Mouse (Mus musculus) midbrain, embryonic 16.5 days (tissue): ENCODE measurements around the gene Atp10b. TPM values are rescaled to one million over a fixed set of nuclear protein-coding genes. Genes with fewer than 3 reads are reported as not detected.

Experiments used
- ATAC-seq: fragments of 200-750 bp; cut with Nextera tagmentation; 2 replicates; pipeline ENCODE4 v1.8.0; 2017; ENCODE audit warnings: moderate TSS enrichment
- H3K27ac ChIP-seq: fragments of 300-500 bp; sonication (generic); 2 replicates; pipeline ENCODE4 v1.5.1; 2014; ENCODE audit warnings: mild to moderate bottlenecking, low read length, mixed read lengths
- H3K27me3 ChIP-seq: fragments of 300-500 bp; sonication (generic); 2 replicates; pipeline ENCODE4 v1.6.1; 2014; ENCODE audit warnings: low read depth, low read length, mixed read lengths; ENCODE audit not compliant: control insufficient read depth, insufficient read depth
- H3K36me3 ChIP-seq: fragments of 300-500 bp; sonication (generic); 2 replicates; pipeline ENCODE4 v1.6.1; 2014; ENCODE audit warnings: mild to moderate bottlenecking, low read length, moderate library complexity, mixed read lengths; ENCODE audit not compliant: control insufficient read depth, insufficient read depth
- H3K4me1 ChIP-seq: fragments of 300-500 bp; sonication (generic); 2 replicates; pipeline ENCODE4 v1.6.1; 2014; ENCODE audit warnings: mild to moderate bottlenecking, low read length, mixed read lengths; ENCODE audit not compliant: control insufficient read depth, insufficient read depth
- H3K4me2 ChIP-seq: fragments of 300-500 bp; sonication (generic); 2 replicates; pipeline ENCODE4 v1.6.1; 2014; ENCODE audit warnings: mild to moderate bottlenecking, low read length, mixed read lengths
- H3K4me3 ChIP-seq: fragments of 300-500 bp; sonication (generic); 2 replicates; pipeline ENCODE4 v1.5.1; 2014; ENCODE audit warnings: low read depth, mild to moderate bottlenecking, low read length, moderate library complexity, mixed read lengths
- H3K9ac ChIP-seq: fragments of 300-500 bp; sonication (generic); 2 replicates; pipeline ENCODE4 v1.6.1; 2014; ENCODE audit warnings: low read depth, low read length, mixed read lengths
- H3K9me3 ChIP-seq: fragments of 300-500 bp; sonication (generic); replicated peaks from 2 replicates; pipeline ENCODE4 v1.6.1; 2014; ENCODE audit warnings: mild to moderate bottlenecking, low read length, mixed read lengths; ENCODE audit not compliant: control insufficient read depth, poor library complexity, severe bottlenecking
- WGBS: fragments of 180-500 bp; shearing (Covaris S2); extraction: QIAGEN DNeasy Blood & Tissue Kit; methylation state at CpG from one replicate; pipeline ENCODE4 v1.1.7; 2014; 5-methylcytosine and 5-hydroxymethylcytosine counted together
- polyA plus RNA-seq: library from polyadenylated mRNA; unstranded; fragments of >200 nt; fragmentation: Nextera tagmentation; extraction: Ambion mirVana; gene quantifications from 2 replicates; pipeline ENCODE4 v1.2.1, GENCODE M21; 2015

Gene Atp10b
- polyA plus RNA-seq, 1 experiment from 2014 or later, result 0.28 TPM

- H3K9ac ChIP-seq, result no peak overlapping the region
- no peaks in the 10 kb centered on the region for H3K36me3 ChIP-seq
- H3K4me2 ChIP-seq, result no peak overlapping the region
- H3K4me1 ChIP-seq, result no peaks in the 10 kb centered on the region
- H3K9me3 ChIP-seq, result no peaks in the 10 kb centered on the region
- H3K27me3 ChIP-seq, result no peaks in the 10 kb centered on the region
- ATAC-seq, result no peak
- no peak overlapping the region for H3K4me3 ChIP-seq
- 81% methylated on average over 4 of the region's 4 CpGs for WGBS
- no peak overlapping the region for H3K27ac ChIP-seq
Observed at GRCm38 (mm10) chr11:43183457-43183856, 33.8 kb downstream of the Atp10b start.

- Histone ChIP-seq H3K4me2 (no peak overlapping the region), H3K9ac (no peak overlapping the region), H3K9me3 (no peaks in the 10 kb centered on the region), H3K4me3 (no peak overlapping the region), H3K4me1 (no peaks in the 10 kb centered on the region), H3K27ac (no peak overlapping the region), H3K27me3 (no peaks in the 10 kb centered on the region), H3K36me3 (no peaks in the 10 kb centered on the region)
- WGBS, result 68% methylated on average over 6 of the region's 6 CpGs
- no peak for ATAC-seq
Observed at GRCm38 (mm10) chr11:43186291-43186690, 36.6 kb downstream of the Atp10b start.

GRCm38 (mm10) chr11:43189817-43190593, 40.3 kb downstream of the Atp10b start:
- Histone ChIP-seq H3K4me2 (no peak overlapping the region), H3K36me3 (no peaks in the 10 kb centered on the region), H3K4me3 (no peak overlapping the region), H3K27me3 (no peaks in the 10 kb centered on the region), H3K27ac (no peak overlapping the region), H3K9me3 (no peaks in the 10 kb centered on the region), H3K9ac (no peak overlapping the region), H3K4me1 (no peaks in the 10 kb centered on the region)
- WGBS, result 91% methylated on average over 3 of the region's 3 CpGs
- no peak for ATAC-seq

- Histone ChIP-seq H3K27me3 (no peaks in the 10 kb centered on the region), H3K4me3 (no peak overlapping the region), H3K9me3 (no peaks in the 10 kb centered on the region), H3K27ac (no peak overlapping the region), H3K36me3 (no peaks in the 10 kb centered on the region), H3K4me1 (no peaks in the 10 kb centered on the region), H3K4me2 (no peak overlapping the region), H3K9ac (no peak overlapping the region)
- no peak for ATAC-seq
- 90% methylated on average over 2 of the region's 2 CpGs for WGBS
Observed at GRCm38 (mm10) chr11:43198811-43199210, 49.1 kb downstream of the Atp10b start.

DNA sequence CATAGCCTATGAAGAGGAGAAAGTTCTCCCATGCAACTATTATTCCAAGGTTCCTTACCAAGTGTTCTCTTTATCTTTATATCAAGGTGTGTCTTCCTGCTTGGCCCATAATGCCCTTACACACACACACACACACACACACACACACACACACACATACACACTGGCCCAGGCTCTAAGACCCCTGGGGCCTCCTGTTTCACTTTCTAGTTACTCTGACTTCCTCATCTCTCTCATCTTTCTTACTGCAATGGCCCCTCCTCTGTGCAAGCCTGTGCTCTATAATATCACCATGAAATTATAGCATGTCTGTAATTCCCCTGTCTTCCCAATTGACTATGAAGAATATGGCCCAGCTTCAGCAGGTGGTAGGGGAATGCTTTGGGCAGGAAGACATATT, 49.7 kb downstream of the Atp10b start:
- ATAC-seq, result no peak
- Histone ChIP-seq H3K4me3 (no peak overlapping the region), H3K9ac (no peak overlapping the region), H3K36me3 (no peaks in the 10 kb centered on the region), H3K4me1 (no peaks in the 10 kb centered on the region), H3K27ac (no peak overlapping the region), H3K9me3 (no peaks in the 10 kb centered on the region), H3K27me3 (no peaks in the 10 kb centered on the region), H3K4me2 (no peak overlapping the region)

DNA sequence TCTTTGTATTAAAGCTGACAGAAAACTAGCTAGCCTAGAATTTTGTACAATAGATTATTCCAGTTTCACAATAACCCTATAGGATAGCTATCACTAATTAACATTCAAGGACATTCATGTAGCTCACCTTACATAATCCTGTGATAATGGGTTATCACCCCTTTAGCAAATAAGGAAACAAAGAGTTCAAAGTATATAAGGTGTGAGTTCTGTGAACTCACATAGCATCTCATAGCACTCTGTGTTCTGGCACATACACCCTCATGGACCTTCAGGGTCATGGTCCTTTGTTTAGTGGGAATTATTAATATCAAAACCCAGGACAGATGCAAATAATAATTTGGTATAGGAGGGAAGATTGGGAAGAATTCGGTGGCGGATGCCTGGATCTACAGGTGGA, 50.4 kb downstream of the Atp10b start:
- no peaks in the 10 kb centered on the region for H3K9me3 ChIP-seq
- ATAC-seq, result no peak
- H3K4me3 ChIP-seq, result no peak overlapping the region
- H3K27ac ChIP-seq, result no peak overlapping the region
- no peaks in the 10 kb centered on the region for H3K27me3 ChIP-seq
- WGBS, result 97% methylated on average over 2 of the region's 2 CpGs
- H3K4me2 ChIP-seq, result no peak overlapping the region
- H3K36me3 ChIP-seq, result no peaks in the 10 kb centered on the region
- H3K4me1 ChIP-seq, result no peaks in the 10 kb centered on the region
- H3K9ac ChIP-seq, result no peak overlapping the region

GRCm38 (mm10) chr11:43203580-43203979, 53.9 kb downstream of the Atp10b start:
- Histone ChIP-seq H3K4me3 (no peak overlapping the region), H3K4me1 (no peaks in the 10 kb centered on the region), H3K36me3 (no peaks in the 10 kb centered on the region), H3K9me3 (no peaks in the 10 kb centered on the region), H3K27ac (no peak overlapping the region), H3K9ac (no peak overlapping the region), H3K4me2 (no peak overlapping the region), H3K27me3 (no peaks in the 10 kb centered on the region)
- ATAC-seq, result no peak
- 55% methylated on average over 3 of the region's 3 CpGs for WGBS

DNA sequence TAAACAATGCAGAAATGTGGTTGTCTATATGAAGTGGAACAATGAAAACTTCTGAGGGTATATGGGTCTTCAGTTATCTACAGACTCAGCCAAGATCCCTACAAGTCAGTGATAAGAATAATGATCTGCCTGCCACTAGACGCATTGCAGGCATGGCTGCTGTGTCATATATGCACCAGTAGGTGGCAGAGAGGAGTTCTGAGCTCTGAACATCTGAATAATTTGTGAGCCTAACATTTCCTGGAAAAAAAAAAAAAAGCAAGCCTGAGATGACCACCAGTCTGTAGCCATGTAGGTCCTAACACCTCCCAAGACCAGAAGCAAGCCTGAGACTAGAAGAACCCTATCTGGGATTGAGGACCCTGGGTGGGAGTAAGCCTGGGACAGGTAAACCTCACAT, 63.5 kb downstream of the Atp10b start:
- no peak for ATAC-seq
- peaks cover 7% of the 10 kb centered on the region; the same call in 1 of the 2 replicates for H3K4me1 ChIP-seq
- H3K9ac ChIP-seq, result no peak overlapping the region
- 28% methylated on average over 1 of the region's 1 CpGs for WGBS
- H3K36me3 ChIP-seq, result no peaks in the 10 kb centered on the region
- H3K27me3 ChIP-seq, result no peaks in the 10 kb centered on the region
- no peak overlapping the region for H3K4me2 ChIP-seq
- no peak overlapping the region for H3K4me3 ChIP-seq
- no peak overlapping the region for H3K27ac ChIP-seq
- H3K9me3 ChIP-seq, result no peaks in the 10 kb centered on the region

DNA sequence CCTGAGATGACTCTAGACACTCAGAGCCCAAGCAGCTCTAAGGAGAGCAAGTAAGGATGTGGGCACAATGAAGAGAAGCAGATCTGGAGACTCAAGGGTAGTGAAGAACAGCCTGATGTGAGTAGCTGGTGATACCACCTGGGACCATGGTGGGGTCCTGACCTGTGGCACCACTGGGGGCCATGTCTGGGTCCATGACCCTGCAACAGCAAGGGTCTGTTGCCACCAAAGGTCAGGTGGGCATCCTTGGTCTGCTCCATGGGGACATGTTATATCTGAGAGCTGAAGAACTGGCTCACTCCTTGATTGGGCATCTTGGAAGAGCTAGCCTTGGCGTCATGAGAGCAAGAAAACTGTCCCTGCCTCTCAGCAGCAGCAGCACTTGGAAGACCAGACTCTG, 64.1 kb downstream of the Atp10b start:
- no peak overlapping the region for H3K4me2 ChIP-seq
- H3K9me3 ChIP-seq, result no peaks in the 10 kb centered on the region
- H3K4me1 ChIP-seq, result peaks cover 7% of the 10 kb centered on the region; the same call in 1 of the 2 replicates
- no peak overlapping the region for H3K4me3 ChIP-seq
- no peak overlapping the region for H3K27ac ChIP-seq
- 100% methylated on average over 1 of the region's 1 CpGs for WGBS
- H3K9ac ChIP-seq, result no peak overlapping the region
- no peak for ATAC-seq
- H3K36me3 ChIP-seq, result no peaks in the 10 kb centered on the region
- no peaks in the 10 kb centered on the region for H3K27me3 ChIP-seq
